Mouse (Mus musculus) frontal cortex, postnatal 25 days (tissue): Measurements from ENCODE around the gene Kcna2.
A peak's percentile ranks its signal among the peaks of the same experiment; 100 is the strongest.

Source experiments
- DNase-seq, 2 experiments: peaks; one replicate each; pipeline ENCODE4 v3.0.0; 2022; ENCODE audit warnings: low spot score in 2 of 2

Gene Kcna2

DNA sequence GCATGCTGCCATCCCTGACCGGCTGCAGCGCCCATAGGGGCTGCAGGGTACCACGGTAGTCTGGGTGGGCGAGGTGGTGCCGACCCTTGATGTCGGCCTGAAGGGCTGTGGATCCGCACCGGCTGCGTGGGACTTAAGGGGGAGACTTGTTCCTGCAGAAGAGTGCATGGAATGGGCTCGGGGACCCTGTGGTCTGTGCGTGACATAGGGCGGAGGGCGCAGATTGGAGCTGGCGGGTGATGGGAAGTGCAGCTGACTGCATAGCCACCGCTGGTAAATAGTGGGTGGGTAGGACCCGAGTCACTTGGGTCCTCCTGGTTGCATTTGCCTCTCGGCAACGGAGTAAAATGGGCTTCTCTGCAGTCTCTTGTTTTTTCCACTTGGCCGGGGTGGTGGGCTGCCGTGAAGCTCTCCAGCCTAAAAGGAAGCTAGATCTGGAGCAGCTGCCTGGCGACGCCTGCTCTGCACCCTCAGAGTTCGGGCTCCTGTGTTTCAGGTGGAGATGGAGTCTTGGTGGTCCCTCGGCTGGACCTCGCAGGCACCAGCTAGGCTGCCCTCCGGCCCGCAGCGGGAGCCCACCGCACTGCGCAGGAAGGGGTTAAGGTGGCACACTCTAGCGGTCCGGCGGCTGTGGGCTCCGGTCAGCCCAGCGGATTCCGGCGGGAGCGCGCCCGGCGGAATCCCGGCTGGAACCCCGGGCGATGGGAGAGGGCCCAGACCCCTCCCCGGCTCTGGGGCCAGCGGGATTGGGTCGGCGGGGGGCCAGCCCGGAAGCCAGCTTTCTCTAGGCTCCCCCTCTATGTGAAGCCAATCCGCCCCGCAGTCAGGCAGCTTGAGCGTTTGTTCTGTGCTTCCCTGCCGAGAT lies 1.1 kb downstream of the Kcna2 start:
- DNase-seq = peak in 1 of 2 experiments; percentile 45

DNA sequence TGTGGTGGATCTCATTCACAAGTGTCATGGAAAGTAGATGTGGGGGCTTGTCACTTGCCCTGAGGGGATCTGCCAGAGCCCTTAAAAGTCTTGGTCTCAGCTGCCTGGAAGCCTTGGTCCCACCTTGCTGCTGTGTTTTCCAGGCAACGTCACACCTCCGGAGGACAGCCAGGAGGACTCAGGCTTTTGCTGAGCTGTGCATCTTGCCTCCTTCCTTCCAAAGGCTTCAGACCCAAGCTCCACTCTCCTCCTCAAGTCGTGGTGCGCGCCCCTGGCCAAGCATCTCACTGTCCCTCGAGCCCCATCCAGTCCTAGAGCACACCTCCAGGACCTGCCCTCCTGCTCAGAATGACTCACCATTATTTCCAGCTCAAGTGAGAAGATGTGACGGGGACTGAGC lies 2.1 kb downstream of the Kcna2 start:
- DNase-seq = no peak

DNA sequence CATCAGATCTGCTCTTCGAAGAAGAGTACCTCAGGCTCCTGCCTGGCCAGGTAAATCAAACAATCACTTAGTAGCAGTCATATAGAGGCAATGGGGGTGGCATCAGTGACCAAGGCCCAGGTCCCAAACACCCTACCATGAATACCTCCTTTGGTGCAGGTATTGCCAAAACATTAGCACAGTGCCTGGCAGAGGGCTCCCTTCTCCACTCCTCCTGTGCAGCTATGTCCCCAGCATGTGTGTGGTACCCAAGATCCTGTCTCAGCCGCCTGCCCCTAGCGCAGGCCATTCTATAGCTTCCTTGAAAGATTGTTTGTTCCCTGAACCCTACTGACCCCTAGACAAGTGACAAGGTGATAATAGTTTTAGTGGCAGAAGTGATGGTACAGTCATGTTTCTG lies 2.5 kb downstream of the Kcna2 start:
- no peak for DNase-seq

DNA sequence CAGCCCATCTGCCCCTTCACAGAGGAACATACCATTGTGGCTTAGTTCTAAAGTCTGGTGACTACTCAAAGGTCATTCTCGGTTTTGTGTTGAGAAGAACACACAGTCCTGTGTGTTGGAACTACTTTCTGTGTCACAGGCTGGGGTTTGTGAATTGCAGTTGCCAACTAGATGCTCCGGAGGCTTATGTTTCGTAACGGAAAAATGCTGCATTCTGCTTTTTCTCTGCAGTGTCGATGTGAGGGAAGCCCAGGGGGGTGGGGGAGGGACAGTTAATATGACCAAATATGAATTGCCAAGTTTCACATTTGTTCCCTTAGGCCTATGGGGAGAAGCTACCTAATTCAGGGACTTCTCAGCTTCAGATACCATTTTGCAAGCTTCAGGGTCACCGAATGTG lies 5.0 kb downstream of the Kcna2 start:
- DNase-seq = no peak

DNA sequence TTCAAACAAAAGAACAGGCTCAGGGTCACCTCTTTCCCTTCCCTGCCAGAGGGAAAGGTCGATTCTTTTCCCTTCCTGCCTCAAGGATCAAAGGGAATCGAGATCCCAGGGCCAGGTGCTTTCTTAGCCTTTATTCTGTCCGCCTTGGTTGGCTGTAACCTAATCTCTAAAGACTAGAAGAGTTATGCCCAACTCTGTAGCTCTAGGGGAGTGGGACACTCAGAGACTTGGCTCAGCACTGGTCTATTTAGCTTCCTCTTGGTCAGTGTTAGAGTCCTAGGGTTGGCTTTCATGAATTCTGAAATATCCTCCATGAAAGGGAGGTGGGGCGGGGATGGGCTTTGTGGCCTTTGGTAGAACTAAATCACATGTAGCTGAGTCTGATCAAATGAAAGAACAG lies 11.6 kb downstream of the Kcna2 start:
- DNase-seq = no peak

DNA sequence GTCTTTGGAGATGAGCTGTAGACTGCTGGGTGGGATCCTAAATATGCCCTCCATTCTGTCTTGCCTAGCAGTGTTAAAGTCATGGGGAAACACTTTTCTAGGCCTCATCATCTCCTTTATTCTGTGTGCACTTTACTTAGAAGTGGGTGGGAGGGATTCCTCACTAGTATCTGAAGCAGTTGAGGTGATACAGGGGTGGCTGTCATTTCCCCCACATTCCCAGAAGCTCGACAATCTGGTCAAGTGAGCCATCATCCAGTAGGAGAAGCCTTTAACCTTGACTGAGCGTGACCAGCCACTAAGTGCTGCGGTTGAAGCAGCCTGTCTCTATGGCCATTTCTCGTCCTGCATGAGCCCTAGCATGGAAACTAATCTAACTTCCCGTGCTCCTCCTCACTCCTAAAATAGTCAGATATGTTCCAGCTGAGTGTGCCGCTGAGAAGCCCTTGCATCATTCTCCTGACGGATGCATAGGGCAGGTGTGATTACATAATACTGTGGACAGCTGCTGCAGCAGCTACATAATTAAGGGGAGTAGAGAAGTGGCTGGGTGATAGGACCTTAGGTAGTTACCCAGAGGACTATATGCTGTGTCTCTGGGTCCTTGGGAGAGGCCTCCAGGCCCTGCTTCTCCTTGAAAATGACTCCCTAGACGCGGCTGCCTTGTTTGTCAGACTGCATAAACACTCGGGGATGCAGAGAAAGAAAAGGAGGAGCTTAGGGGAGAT lies 12.2 kb downstream of the Kcna2 start:
- DNase-seq = no peak

DNA sequence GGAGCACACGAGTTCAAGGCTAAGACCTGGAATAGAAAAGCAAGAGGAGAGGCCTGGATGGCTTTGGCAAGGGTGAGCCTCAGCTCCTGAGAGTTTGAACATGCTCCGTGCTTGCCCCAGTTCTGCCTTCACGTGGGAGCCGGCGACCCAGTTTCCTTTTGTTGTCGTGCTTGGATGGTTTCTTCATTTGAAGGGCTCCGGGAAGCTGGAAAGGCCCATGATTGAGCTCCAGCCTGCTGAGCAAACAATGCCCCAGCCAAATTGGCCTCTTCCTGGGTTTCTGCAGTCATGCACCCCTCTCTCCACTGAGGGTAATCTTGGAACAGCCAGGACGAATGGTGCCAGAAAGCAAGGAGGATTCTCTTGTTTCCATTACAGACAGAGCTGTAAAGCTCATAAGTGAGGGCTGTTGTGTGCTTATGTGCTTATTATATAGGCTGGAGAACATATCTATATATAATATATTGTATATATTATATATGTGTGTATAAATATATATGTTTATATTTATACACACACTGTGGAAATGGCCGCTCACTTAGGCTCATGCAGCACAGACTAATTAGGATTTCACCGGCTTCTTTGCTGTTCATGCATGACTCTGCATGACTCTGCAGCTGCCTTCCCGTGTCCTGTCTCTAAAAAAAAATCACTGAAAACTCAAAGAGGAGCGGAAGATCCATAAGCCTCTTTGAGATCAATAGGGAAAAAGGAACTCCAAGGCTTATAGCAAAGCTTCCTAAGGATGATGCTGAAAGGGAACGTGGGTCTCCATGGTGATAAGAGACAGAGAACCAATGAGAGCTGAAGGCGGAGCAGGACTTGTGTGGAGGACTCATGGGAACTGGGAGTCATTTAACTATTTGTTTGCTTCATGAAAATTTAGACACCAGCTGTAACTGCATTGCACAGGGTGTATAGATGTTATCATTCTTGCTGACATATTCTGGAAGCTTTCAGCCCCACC lies 13.1 kb downstream of the Kcna2 start:
- peak; percentile 47 to 49 for DNase-seq

DNA sequence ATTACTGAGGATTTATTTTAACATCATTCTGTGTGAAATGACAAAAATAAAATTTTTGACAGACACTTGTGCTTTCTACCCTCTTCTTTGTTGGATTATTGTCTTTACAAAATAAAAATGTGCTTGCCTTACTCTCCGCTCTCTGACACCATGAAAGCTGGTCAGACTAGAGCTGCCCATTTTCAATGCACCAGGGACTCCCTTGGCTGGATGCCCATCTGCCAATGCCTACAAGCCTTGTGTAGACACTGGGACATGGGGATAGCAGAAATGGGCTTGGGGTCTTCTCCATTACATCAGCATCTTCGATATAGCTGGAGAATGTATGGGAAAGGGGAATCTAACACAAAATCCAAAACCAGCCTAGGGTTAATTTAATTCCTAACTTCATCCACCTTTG lies 14.0 kb downstream of the Kcna2 start:
- DNase-seq = no peak

DNA sequence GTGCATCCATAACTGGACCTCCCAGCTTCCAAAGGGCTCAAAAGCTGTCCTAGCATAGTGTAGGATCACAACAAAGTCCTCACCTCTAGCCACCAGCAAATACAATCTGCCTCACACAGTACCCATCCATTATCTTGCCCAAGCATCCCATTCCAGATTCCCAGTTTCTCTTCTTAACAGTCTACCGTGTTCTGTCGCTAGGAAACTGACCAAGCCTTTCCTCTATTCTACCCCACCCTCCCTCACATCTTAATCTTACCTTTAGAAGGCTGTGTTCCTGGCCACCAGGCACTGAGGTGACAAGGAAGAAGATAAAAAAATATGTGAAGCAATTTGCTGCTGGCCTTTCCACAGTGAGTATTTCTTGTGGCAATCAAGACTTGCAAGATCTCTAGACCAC lies 14.8 kb downstream of the Kcna2 start:
- DNase-seq = no peak

DNA sequence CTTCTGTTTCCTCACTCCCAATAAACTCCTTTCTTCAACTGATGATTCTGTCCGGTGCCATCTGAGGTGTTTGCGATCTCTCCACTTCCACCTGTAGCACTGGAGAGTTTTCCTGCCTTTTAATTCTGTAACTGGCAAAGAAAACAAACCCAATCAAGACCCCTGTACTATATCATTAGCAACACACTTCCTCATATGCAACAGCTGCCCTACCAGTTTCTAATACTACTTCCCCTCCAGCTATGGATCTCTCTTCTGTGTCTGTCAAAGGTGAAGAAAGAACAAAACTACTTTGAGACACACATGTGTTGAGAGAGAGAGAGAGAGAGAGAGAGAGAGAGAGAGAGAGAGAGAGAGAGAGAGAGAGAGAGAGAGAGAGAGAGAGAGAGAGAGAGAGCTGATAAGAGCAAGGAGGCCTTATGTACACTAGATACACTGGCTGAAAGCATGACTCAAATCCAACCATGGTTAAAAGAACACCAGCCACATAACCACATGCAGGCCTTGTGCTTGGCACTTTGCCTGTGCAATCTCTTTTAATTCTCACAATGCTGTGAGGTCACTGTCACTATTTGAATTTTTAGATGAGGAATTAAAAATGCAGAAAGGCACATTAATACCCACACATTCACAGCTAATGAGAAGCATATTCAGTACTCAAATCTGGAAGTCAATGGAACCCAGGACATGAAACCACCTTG lies 19.1 kb downstream of the Kcna2 start:
- DNase-seq = no peak

DNA sequence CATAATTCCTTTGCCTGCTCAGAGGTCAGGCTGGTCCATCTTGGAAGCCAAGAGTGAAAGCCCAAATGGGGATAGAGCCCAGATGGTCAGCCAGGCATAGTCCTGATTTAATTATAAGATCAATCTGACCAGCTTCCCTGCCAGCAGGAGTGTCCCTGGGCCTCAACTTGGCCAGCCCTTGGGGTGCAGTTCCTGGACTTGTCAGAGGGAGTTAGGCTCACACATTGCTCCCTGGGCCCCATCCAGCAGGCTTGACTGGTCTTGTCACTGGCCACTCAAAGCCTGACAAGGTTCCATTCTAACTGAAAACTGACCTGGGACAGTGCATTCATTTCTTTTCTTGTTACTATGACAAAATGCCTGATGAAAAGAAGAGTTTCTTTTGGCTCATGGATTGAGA lies 21.4 kb downstream of the Kcna2 start:
- DNase-seq = no peak

DNA sequence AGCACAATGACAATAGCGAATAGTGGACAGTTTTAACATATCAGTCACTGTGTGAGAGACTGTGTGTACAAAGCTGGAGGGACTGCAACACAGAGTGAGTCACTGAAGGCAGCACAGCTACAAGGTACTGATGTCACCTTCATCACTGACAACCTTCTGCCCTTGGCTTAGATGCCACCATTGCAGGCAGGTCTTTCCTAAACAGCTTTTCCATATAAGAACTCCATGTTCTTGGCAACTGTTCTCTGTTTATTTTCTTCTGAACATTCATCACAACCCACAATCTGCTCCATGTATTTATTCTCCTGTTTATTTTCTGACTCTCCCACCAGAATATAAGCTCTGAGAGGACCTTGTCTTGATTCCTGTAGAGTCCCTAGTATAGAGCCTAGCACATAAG lies 26.7 kb downstream of the Kcna2 start:
- no peak for DNase-seq

DNA sequence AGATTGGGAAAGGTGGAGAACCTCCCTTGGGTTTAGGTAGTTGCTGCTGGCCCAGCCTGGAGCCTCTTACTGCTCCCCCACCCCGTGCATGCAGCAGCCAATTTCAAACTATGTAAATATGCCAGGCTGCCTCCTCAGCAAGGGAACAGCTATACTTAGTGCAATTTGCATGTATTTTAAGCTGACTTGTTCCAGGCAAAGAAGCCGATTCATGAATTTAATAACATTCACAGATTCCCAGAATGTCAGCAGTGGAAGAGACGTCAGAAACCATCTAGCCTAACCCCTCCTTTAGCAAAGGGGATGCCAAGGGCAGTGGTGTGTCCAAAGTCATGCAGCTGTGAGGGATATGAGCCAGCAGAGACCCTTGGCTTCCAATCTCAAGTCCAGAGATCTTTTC lies 27.5 kb downstream of the Kcna2 start:
- no peak for DNase-seq

DNA sequence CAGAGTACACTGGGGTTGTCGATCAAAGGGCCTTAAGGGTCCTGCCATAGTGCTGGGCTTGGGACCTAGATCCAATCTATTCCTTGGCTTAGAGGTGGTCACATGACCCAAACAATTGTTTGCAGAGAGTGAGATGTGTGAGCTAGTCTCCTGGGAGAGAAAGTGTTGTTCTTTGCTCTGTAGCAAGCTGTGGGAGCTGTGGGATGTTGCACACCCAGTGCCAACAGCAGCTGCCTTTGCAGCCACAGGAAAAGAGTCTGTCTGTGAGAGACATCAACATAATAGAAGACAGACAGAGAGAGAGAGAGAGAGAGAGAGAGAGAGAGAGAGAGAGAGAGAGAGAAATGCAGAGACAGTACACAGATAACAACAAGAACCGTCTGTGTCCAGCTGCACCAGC lies 28.3 kb downstream of the Kcna2 start:
- no peak for DNase-seq

DNA sequence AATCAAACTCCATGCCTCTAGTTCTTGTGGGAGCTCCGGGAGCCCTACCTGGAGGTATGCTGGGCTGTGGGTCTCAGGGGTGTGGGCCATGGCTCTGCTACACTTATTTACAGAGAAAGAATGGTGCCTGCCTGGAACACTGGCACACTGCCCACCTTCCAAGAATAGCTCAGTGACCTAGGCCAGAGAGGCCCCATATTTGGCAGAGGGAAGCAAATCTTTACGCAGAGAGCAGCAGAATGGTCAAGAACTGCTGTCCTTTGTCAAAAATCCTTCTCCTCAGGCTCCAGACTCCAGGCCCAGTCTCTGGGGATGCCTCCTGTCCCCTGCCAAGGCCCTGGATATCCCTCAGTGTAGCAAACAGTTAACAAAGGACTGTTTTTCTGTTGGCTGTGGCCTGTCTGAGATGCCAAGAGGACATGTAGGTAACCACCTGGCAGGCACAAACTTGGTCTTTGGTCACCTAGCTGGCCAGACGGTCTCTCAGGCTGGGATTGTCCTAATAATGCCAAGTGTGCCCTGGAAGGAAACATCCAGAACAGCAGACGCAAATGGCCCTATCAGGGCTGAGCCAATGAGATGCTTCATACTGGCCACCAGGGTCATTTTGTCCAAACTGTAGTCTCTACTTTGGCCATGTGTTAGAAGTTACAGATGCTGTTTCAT lies 29.8 kb downstream of the Kcna2 start:
- no peak for DNase-seq

DNA sequence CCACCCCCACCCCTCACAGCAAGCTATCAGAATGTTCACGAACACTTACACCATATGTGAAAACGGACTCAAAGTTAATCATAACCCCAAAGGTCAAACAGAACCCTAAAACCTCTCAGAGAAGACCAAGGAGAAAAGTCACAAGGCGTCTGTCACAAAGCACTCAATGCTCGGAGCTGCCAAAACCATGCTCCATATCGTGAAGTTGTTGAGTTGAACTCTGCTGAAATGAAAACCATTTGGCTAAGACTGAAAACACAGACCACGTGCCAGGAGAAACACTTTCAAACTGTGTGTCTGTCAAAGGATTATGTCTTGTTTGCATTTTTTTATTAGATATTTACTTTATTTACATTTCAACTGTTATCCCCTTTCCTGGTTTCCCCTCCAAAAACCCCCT lies 30.9 kb downstream of the Kcna2 start:
- no peak for DNase-seq

DNA sequence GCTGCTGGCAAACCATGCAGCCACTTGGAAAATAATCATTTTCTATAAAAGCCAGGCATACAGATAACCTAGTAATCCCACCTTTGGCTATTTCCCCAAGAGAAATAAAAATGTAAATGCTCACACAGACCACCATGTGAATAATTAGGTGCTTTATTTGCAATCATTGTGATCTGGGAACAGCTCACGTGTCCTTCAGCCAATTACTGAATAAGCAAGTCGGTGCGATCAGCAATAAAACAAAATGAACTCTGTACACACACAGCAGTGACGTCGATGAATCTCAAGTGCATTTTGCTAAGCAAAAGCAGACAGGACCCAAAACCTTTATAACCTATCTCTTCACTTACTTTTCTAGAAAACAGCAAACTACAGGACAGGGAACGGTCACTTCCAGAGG lies 31.7 kb downstream of the Kcna2 start:
- no peak for DNase-seq

DNA sequence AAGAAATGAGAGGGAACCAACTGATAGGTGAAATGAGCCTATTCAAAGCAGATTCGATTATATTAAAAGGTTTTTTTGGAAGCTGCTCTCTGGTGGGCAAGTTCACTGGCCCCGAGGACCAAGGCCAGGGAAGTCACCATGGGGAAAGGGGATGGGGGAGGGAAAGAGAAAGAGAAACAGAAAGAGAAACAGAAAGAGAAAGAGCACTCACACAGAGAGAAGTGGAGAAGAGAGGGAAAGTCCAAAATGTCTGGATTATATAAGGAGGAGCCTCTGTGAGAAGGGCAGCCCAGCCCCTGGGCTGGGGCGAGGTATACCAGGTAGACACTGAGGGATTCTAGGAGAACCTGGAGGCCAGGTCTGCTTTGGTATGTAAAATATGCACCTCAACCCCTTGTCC lies 33.5 kb downstream of the Kcna2 start:
- no peak for DNase-seq

DNA sequence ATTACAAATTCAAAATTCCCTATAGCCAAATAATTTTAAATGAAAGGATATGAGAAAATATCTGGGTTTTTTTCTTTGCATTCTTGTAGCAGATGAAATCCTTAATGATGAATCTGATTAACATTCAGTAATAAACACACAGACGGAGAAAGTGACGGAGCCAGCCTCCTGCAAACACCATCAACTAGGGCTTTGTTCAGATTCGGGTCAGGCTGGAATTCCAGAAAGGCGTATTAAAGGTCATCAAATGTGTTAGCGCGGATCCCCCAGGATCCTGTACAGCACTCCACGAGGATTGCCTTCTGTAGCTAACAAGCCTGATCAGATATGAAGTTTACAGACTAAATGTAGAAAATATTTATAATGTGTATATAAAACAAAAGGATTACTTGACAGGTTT lies 46.2 kb downstream of the Kcna2 start:
- no peak for DNase-seq

DNA sequence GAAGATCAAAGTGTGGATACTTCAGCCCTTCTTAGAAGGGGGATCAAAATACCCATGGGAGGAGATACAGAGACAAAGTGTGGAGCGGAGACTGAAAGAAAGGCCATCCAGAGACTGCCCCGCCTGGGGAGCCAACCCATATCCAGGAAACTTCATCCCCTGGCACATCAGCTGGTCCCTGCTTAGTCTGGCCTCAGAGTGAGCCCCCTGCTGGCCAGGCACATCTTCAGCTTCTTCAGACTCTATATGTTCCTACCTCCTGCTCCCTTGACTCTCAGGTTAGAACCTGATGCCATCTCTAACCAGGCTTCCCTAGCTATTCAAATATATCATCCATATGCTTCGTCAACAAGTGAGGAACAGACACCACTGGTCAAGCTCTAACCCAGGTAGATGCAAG lies 48.1 kb downstream of the Kcna2 start:
- DNase-seq = no peak

DNA sequence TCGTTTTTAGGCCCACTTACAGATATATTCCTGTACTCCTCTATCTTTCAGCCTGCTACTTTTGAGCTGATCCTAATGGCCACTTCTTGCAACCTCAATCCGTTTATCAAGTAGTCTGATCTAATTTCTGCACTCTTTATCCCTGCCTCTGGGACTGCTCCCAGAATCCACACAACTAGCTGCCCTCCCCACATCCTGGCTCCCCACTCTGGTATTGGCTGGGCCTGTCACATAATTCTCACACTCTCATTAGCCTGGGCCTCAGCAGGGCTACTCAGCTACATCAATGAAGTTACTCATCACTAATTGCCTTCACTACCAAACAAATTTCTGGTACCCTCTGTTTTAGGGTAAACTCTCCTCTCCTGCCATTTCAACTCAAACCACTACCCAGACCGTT lies 49.5 kb downstream of the Kcna2 start:
- DNase-seq = no peak
